Mouse (Mus musculus) cortical plate, adult 2 months (tissue): Measurements from ENCODE around the gene Kif26a.

Experiments used
- CTCF ChIP-seq: fragments of 200-500 bp; IDR thresholded peaks from 2 replicates; pipeline ENCODE4 v1.5.1; 2011; ENCODE audit warnings: mild to moderate bottlenecking, control low read depth, low read length; ENCODE audit not compliant: insufficient read depth; ENCODE audit errors: extremely low read depth
- POLR2A ChIP-seq: fragments of 200-500 bp; IDR thresholded peaks from 2 replicates; pipeline ENCODE4 v1.6.1; 2011; ENCODE audit warnings: mild to moderate bottlenecking, low read length, control low read depth; ENCODE audit not compliant: insufficient read depth; ENCODE audit errors: extremely low read depth

DNA sequence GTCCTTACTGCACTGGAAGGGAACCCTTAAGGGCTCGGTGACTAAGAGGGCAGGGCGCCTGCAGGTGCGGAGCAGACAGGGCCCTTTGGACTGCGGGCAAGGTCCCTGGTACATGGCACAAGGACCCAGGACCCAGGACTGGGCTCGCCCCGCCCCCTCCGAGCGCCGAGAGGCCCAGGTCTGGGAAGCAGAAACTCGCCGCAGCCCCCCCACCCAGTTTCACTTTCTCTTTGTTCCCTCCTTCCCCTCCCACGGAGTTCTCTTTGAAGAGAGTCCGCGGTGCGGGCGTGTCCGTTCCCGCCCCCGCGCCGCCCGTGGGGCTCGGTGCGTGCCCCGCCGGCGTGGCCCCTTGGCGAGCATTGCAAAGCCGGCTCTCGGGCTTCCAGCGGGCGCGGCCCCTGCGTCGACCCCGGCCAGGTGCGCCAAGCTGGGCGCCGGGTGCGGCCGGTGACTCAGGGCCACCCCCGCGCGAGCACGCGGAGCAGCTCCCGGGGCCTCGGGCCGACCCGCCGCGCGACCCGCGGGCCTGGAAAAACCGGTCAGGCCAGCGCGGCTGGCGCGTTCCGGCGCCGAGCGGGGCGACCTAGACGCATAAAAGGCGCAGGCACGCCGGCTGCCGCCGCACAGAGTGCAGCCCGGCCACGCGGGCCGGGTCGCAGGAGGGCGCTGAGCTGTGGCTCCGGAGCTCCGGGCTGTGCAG is 15.7 kb upstream of the Kif26a start:
- TF ChIP-seq CTCF (no peak), POLR2A (no peak)
